Mouse (Mus musculus): ENCODE results near the gene Srcin1.

- TF ChIP-seq TCF12 (IDR thresholded peaks at IDR 0.05; ENCODE audit: insufficient read depth, poor library complexity, severe bottlenecking) (no peak), MYOG (IDR thresholded peaks at IDR 0.05; ENCODE audit: control insufficient read depth in 1 of 3, insufficient read depth in 1 of 3, insufficient read length in 2 of 3, low read depth in 2 of 3) (no peak), MAX (IDR thresholded peaks at IDR 0.05; ENCODE audit: low read depth) (no peak), POLR2A (IDR thresholded peaks at IDR 0.05; ENCODE audit: insufficient read length, low read depth) (no peak)
Measured at GRCm38 (mm10) chr11:97506331-97506730, 69.7 kb downstream of the Srcin1 start.

All from myocyte (in vitro differentiated cells).